Mouse (Mus musculus) lung, adult 2 months (tissue): ENCODE data around the gene Bcdin3d.

Experiments
- CTCF ChIP-seq: fragments of 200-500 bp; IDR thresholded peaks from 2 replicates; pipeline ENCODE4 v1.5.1; 2011; ENCODE audit warnings: mild to moderate bottlenecking, low read length, control low read depth; ENCODE audit not compliant: insufficient read depth
- POLR2A ChIP-seq: fragments of 200-500 bp; IDR thresholded peaks from 2 replicates; pipeline ENCODE4 v1.6.1; 2011; ENCODE audit warnings: low read depth, mild to moderate bottlenecking, control low read depth, low read length, borderline replicate concordance; ENCODE audit errors: extremely low read depth

DNA sequence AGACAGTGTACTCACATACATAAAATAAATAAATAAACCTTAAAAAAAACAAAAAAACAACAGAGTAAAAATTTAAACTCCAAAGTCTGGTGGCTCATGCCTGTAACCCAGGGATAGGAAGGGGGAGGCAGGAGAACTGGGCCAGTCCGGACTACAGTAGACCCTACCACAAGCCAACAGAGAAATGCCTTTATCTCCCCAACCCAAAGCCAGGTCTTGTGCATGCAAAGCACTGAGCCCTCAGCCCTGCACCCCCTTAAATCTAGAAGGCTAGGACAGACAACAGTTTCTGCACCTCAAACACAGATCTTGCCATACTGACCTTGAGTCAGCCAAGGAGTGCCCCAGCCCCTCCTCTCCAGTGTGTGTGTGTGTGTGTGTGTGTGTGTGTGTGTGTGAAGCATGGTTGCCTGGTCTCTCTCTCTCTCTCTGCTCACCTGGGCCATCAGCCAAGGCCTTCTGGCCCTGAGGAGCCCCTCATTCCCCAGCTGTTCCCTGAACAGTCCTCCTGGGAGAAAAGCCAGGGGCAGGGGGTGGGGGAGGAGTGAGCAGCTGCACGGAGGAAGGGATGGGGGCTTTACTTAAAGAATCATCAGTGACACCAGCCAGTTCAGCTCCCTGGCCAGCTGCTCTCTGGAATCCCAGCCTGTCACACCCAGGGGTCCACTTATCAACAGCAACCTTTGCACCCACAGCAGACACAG is 34.3 kb downstream of the Bcdin3d start:
- TF ChIP-seq CTCF (no peak), POLR2A (no peak)
